Mouse (Mus musculus) small intestine, adult 2 months (tissue): Measurements from ENCODE around the gene Retsat.

Source experiments
- CTCF ChIP-seq: fragments of 200-500 bp; IDR thresholded peaks from 2 replicates; pipeline ENCODE4 v1.5.1; 2012; ENCODE audit warnings: low read depth, mild to moderate bottlenecking, control low read depth, inconsistent platforms, low read length, moderate library complexity, mixed read lengths; ENCODE audit not compliant: insufficient replicate concordance, insufficient read length; ENCODE audit errors: extremely low read depth
- POLR2A ChIP-seq: fragments of 200-500 bp; IDR thresholded peaks from 2 replicates; pipeline ENCODE4 v1.6.1; 2012; ENCODE audit warnings: low read depth, mild to moderate bottlenecking, control low read depth, inconsistent platforms, low read length, moderate library complexity

GRCm38 (mm10) chr6:72581625-72582382, 16.5 kb upstream of the Retsat start:
- TF ChIP-seq POLR2A (no peak), CTCF (no peak)
